In genomic region chr13:100940791-100941190, GRCm38 (mm10) we compare ENCODE assay signal across 13 mouse cellular contexts.
DNase-seq lines count a peak whose midpoint lies in the region; ATAC-seq and TF ChIP-seq lines count a peak whose summit lies in the region.
"Had no signal": no experiment of that assay in that cellular context is flagged by ENCODE, and none has a peak within 500 bp of the region (broad histone marks: within the 10 kb centered on the region; RNA-seq: fewer than 3 reads in every experiment).

No protein-coding gene starts in this region.

- TF ChIP-seq CTCF in lung, postnatal 0 days (IDR thresholded peaks at IDR 0.05), result no peak
- no peak for TF ChIP-seq CTCF in lung, adult 2 months (IDR thresholded peaks at IDR 0.05; ENCODE audit: insufficient read depth, low read length)
- 0 out of 2 replicates have a peak, but pooled peaks have one; percentile 20 for TF ChIP-seq CTCF in E14TG2a.4 (conservative IDR thresholded peaks at IDR 0.05; ENCODE audit: low read length)

- H3K4me2 ChIP-seq in lung, postnatal 0 days (replicated peaks; ENCODE audit: low read depth, low read length), result no peak overlapping the region
- H3K4me2 ChIP-seq: limb, embryonic 13.5 days had no signal

- no peak overlapping the region for H3K9ac ChIP-seq in lung, postnatal 0 days (replicated peaks; ENCODE audit: low read depth)
- H3K9ac ChIP-seq: limb, embryonic 13.5 days had no signal

- no peaks in the 10 kb centered on the region for H3K27me3 ChIP-seq in lung, postnatal 0 days (replicated peaks; ENCODE audit: insufficient read depth, low read length)
- H3K27me3 ChIP-seq in E14TG2a.4 (ENCODE audit: insufficient read depth, low read length), result 0 out of 2 replicates have a peak, but pooled peaks cover 3% of the 10 kb centered on the region

- no peaks in the 10 kb centered on the region for H3K4me1 ChIP-seq in lung, postnatal 0 days (ENCODE audit: insufficient read depth, low read depth, low read length)
- H3K4me1 ChIP-seq in lung, adult 2 months (ENCODE audit: control insufficient read depth, insufficient read depth, low read length), result no peaks in the 10 kb centered on the region
- no peaks in the 10 kb centered on the region for H3K4me1 ChIP-seq in E14TG2a.4 (replicated peaks; ENCODE audit: low read depth, low read length)

- no peak for ATAC-seq in lung, postnatal 0 days
- no peak for ATAC-seq in granulocyte monocyte progenitor cell, adult 5-6 weeks (replicated peaks; ENCODE audit: poor library complexity, severe bottlenecking)

- WGBS in lung, postnatal 0 days, result 66% methylated on average over 13 of the region's 13 CpGs
- WGBS in lung, adult 2 months, result 57% methylated on average over 13 of the region's 13 CpGs

- H3K4me3 ChIP-seq in lung, postnatal 0 days (ENCODE audit: low read depth, low read length), result no peak overlapping the region
- H3K4me3 ChIP-seq in lung, adult 2 months (replicated peaks; ENCODE audit: extremely low read depth, low read depth, low read length), result no peak overlapping the region
- H3K4me3 ChIP-seq in E14TG2a.4 (replicated peaks; ENCODE audit: low read length), result no peak overlapping the region
- H3K4me3 ChIP-seq: gastrocnemius, adult 2 months; left cerebral cortex, adult 2 months; limb, embryonic 13.5 days had no signal

- no peaks in the 10 kb centered on the region for H3K9me3 ChIP-seq in lung, postnatal 0 days (ENCODE audit: low read length)
- H3K9me3 ChIP-seq in E14TG2a.4 (ENCODE audit: low read length), result no peaks in the 10 kb centered on the region
- H3K9me3 ChIP-seq: limb, embryonic 13.5 days had no signal

- intact Hi-C loops in heart, postnatal 25 days (cut with DNase I), result loop anchor here (5.0 kb wide), 1 partner anchor 757 kb away; no protein-coding TSS in a partner anchor

- no peaks in the 10 kb centered on the region for H3K36me3 ChIP-seq in lung, postnatal 0 days (ENCODE audit: insufficient read depth, low read length)
- H3K36me3 ChIP-seq in E14TG2a.4 (ENCODE audit: insufficient read depth, low read length), result no peaks in the 10 kb centered on the region
- H3K36me3 ChIP-seq: limb, embryonic 13.5 days had no signal

- no peak for TF ChIP-seq EP300 in lung, postnatal 0 days (IDR thresholded peaks at IDR 0.05)

- no peak overlapping the region for H3K27ac ChIP-seq in lung, postnatal 0 days (ENCODE audit: low read length)
- H3K27ac ChIP-seq: gastrocnemius, adult 2 months; left cerebral cortex, adult 2 months; limb, embryonic 13.5 days had no signal

- no peak for TF ChIP-seq POLR2A in lung, adult 2 months (IDR thresholded peaks at IDR 0.05; ENCODE audit: borderline replicate concordance, extremely low read depth, low read depth, low read length)

- DNase-seq in heart, adult 11 months, result peak; percentile 83
- no peak for DNase-seq in heart, postnatal 25 days (ENCODE audit: low spot score)
- peak; percentile 11 for DNase-seq in lung, postnatal 0 days (ENCODE audit: low spot score)
- DNase-seq in lung, adult 2 months, result no peak
- DNase-seq in WW6 (ENCODE audit: low read depth, low spot score), result peak; percentile 29
- DNase-seq: gastrocnemius, adult 2 months; kidney, adult 2 months; lung, adult 18-20 months; right cerebral cortex, adult 18-20 months had no signal

Comparison
In these comparisons a context has a peak if more than half of its experiments do, and no peak if none do; other contexts are left out.
1. DNase-seq: peak in heart, adult 11 months (single experiment), lung, postnatal 0 days (single experiment) and WW6 (single experiment); none in heart, postnatal 25 days (single experiment) and lung, adult 2 months (single experiment).